Mouse (Mus musculus) midbrain, embryonic 14.5 days (tissue): Measurements from ENCODE around the gene Tsku. TPM values are rescaled to one million over a fixed set of nuclear protein-coding genes. Genes with fewer than 3 reads are reported as not detected.
A peak's percentile ranks its signal among the peaks of the same experiment; 100 is the strongest.

ENCODE experiments used
- ATAC-seq: fragments of 200-750 bp; cut with Nextera tagmentation; 2 replicates; pipeline ENCODE4 v1.8.0; 2017; ENCODE audit warnings: moderate number of reproducible peaks, moderate library complexity; ENCODE audit not compliant: low FRiP score, low TSS enrichment
- DNase-seq: peaks from one replicate; pipeline ENCODE4 v3.0.0-alpha.2; 2015
- H3K27ac ChIP-seq: fragments of 300-500 bp; sonication (generic); replicated peaks from 2 replicates; pipeline ENCODE4 v1.5.1; 2014; ENCODE audit warnings: mild to moderate bottlenecking, low read depth, low read length, moderate library complexity
- H3K27me3 ChIP-seq: fragments of 300-500 bp; sonication (generic); 2 replicates; pipeline ENCODE4 v1.6.1; 2014; ENCODE audit warnings: low read length, control low read depth, mixed read lengths; ENCODE audit not compliant: control insufficient read depth, insufficient read depth
- H3K36me3 ChIP-seq: fragments of 300-500 bp; sonication (generic); 2 replicates; pipeline ENCODE4 v1.6.1; 2014; ENCODE audit warnings: low read length, control low read depth; ENCODE audit not compliant: control insufficient read depth, insufficient read depth
- H3K4me1 ChIP-seq: fragments of 300-500 bp; sonication (generic); 2 replicates; pipeline ENCODE4 v1.6.1; 2014; ENCODE audit warnings: mild to moderate bottlenecking, antibody characterized with exemption, low read length, control low read depth; ENCODE audit not compliant: control insufficient read depth, insufficient read depth
- H3K4me2 ChIP-seq: fragments of 300-500 bp; sonication (generic); 2 replicates; pipeline ENCODE4 v1.6.1; 2014; ENCODE audit warnings: mild to moderate bottlenecking, low read length, moderate library complexity
- H3K4me3 ChIP-seq: fragments of 300-500 bp; sonication (generic); replicated peaks from 2 replicates; pipeline ENCODE4 v1.5.1; 2014; ENCODE audit warnings: low read depth, low read length
- H3K9ac ChIP-seq: fragments of 300-500 bp; sonication (generic); replicated peaks from 2 replicates; pipeline ENCODE4 v1.6.1; 2014; ENCODE audit warnings: mild to moderate bottlenecking, low read length, moderate library complexity
- H3K9me3 ChIP-seq: fragments of 300-500 bp; sonication (generic); 2 replicates; pipeline ENCODE4 v1.6.1; 2016; ENCODE audit warnings: low read length, control low read depth, mixed read lengths; ENCODE audit not compliant: control insufficient read depth
- WGBS: fragments of 180-500 bp; shearing (Covaris S2); extraction: QIAGEN DNeasy Blood & Tissue Kit; methylation state at CpG from one replicate; pipeline ENCODE4 v1.1.7; 2014; 5-methylcytosine and 5-hydroxymethylcytosine counted together
- polyA plus RNA-seq: library from polyadenylated mRNA; unstranded; fragments of >200 nt; fragmentation: Nextera tagmentation; extraction: Ambion mirVana; gene quantifications from 2 replicates; pipeline ENCODE4 v1.2.1, GENCODE M21; 2014

The Tsku gene
- polyA plus RNA-seq, 1 experiment from 2014 or later: 8.2 TPM

DNA sequence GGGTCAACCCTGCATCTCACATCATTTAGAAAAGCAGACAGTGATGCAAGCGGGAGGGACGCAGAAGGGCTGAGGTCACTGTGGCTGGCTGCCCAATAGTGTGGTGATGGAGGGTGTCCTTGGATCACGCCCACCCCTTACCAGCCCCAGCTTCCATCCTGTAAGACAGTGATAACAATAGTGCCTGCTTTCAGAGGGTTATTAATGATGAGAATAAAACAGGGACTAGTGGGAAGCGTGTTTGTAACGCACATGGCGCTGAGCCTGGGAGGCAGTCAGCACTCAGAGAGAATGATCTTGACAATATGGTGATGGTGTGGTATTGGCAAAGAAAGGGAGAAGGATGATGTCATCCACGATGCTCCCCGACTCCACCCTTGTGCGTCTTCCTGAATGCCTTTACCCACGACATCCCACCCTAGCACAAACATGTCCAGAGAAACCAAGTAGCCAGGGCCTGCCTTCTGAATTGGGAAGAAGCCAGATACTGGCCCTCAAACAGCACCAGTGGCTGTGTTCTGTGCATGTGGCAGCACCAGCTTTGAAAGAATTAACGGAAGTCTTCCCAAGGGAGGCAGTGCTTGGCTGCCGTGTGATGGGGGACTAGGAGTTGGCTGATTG lies 27.9 kb upstream of the Tsku start:
- 73% methylated on average over 12 of the region's 12 CpGs for WGBS
- H3K4me1 ChIP-seq: no peaks in the 10 kb centered on the region
- H3K9me3 ChIP-seq: no peaks in the 10 kb centered on the region
- no peak overlapping the region for H3K4me3 ChIP-seq
- H3K27ac ChIP-seq: no peak overlapping the region
- ATAC-seq (peak; percentile 31; the same call in 1 of the 2 replicates), DNase-seq (peak; percentile 48)
- no peaks in the 10 kb centered on the region for H3K36me3 ChIP-seq
- no peaks in the 10 kb centered on the region for H3K27me3 ChIP-seq
- H3K9ac ChIP-seq: no peak overlapping the region
- no peak overlapping the region for H3K4me2 ChIP-seq

DNA sequence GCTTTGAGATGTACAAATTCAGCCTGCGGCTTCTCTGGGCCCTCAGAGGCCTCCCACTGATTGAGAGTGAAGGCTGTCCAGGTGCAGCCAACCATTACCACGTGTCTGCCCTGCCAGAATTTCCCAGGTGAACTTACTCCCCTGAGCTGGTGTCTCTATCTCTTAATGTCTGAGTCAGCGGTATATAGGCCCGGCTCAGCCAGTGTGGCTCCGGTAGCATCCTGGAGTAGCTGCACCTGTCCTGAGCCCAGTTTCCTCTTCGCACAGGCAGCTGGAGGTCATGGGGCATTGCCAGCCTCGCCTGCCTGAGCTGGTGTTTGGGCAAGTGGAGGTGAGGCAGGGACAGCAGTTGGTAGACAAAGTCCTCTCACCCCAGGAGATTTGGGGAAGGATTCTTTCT lies 26.1 kb upstream of the Tsku start:
- no peak for DNase-seq
- no peaks in the 10 kb centered on the region for H3K36me3 ChIP-seq
- no peaks in the 10 kb centered on the region for H3K4me1 ChIP-seq
- ATAC-seq: no peak
- 74% methylated on average over 7 of the region's 7 CpGs for WGBS
- H3K27ac ChIP-seq: no peak overlapping the region
- H3K9ac ChIP-seq: no peak overlapping the region
- no peaks in the 10 kb centered on the region for H3K9me3 ChIP-seq
- H3K27me3 ChIP-seq: no peaks in the 10 kb centered on the region
- H3K4me3 ChIP-seq: no peak overlapping the region
- no peak overlapping the region for H3K4me2 ChIP-seq

DNA sequence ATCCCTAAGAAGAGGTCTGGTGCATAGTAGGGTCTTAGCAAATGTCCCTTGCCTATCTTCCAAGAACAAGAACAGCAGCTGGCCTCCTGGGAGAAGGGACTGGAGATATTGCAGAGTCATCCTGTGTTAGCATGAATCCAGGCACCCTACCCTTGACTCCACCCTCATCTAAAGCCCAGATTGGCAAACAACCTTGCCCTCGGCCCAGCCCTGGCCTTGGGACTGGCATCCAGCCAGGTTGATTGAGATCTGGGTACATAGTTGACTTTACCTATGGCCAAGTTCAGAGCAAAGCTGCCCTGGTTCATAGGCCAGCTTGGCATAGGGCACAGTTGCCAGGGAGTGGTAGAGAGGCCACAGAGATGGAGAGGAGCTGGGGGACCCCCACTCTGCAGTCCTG lies 24.0 kb upstream of the Tsku start:
- Histone ChIP-seq H3K27ac (no peak overlapping the region), H3K4me1 (0 out of 2 replicates have a peak, but pooled peaks cover under 1% of the 10 kb centered on the region), H3K4me3 (no peak overlapping the region), H3K27me3 (no peaks in the 10 kb centered on the region), H3K9ac (no peak overlapping the region), H3K36me3 (no peaks in the 10 kb centered on the region), H3K9me3 (no peaks in the 10 kb centered on the region), H3K4me2 (no peak overlapping the region)
- 77% methylated on average over 1 of the region's 1 CpGs for WGBS
- ATAC-seq: no peak
- no peak for DNase-seq

DNA sequence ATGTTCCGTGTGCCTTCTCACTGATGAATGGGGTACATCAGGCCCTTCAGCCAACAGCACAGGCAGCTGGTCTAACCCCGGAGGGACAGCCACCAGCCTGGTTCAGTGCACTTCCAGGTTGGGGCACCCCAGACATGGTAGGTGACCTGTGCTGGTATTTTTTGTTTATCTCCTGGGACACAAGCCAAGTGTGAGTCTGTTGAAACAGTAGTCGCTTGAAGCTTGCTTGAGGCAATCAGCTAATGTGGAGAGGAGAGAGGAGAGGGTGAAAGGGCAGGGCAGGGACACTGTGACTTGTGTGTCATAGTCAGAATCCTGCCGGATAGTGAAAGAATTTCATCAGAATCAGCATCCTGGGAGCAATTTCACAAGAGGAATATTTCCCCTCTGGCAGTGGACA lies 22.2 kb upstream of the Tsku start:
- H3K4me3 ChIP-seq: no peak overlapping the region
- H3K9ac ChIP-seq: no peak overlapping the region
- H3K9me3 ChIP-seq: no peaks in the 10 kb centered on the region
- DNase-seq (no peak), ATAC-seq (no peak)
- no peaks in the 10 kb centered on the region for H3K27me3 ChIP-seq
- H3K4me1 ChIP-seq: 0 out of 2 replicates have a peak, but pooled peaks cover 4% of the 10 kb centered on the region
- 71% methylated on average over 4 of the region's 4 CpGs for WGBS
- no peak overlapping the region for H3K4me2 ChIP-seq
- no peaks in the 10 kb centered on the region for H3K36me3 ChIP-seq
- no peak overlapping the region for H3K27ac ChIP-seq

DNA sequence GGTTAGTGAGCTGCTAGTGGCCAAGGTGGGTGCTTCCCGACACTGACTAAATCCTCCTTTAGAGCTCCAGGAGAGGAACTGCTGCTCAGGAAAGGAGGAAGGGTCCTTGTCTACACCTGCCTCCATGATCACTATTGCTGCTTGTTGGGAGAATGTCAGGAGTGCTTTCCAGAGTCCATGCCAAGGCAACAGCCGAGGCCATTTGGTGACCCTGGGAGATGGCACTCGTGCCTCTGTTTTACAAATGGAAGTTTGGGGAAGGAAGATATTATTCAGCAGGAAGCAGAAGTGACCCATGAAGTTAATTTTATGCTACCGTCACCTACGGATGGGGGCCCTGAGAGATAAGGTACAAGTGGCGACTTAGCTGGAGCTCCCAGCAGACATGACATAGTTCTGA lies 21.7 kb upstream of the Tsku start:
- Histone ChIP-seq H3K9ac (no peak overlapping the region), H3K9me3 (no peaks in the 10 kb centered on the region), H3K4me3 (no peak overlapping the region), H3K27me3 (no peaks in the 10 kb centered on the region), H3K36me3 (no peaks in the 10 kb centered on the region), H3K4me1 (0 out of 2 replicates have a peak, but pooled peaks cover 4% of the 10 kb centered on the region), H3K4me2 (no peak overlapping the region), H3K27ac (no peak overlapping the region)
- no peak for ATAC-seq
- WGBS: 87% methylated on average over 6 of the region's 6 CpGs
- no peak for DNase-seq

DNA sequence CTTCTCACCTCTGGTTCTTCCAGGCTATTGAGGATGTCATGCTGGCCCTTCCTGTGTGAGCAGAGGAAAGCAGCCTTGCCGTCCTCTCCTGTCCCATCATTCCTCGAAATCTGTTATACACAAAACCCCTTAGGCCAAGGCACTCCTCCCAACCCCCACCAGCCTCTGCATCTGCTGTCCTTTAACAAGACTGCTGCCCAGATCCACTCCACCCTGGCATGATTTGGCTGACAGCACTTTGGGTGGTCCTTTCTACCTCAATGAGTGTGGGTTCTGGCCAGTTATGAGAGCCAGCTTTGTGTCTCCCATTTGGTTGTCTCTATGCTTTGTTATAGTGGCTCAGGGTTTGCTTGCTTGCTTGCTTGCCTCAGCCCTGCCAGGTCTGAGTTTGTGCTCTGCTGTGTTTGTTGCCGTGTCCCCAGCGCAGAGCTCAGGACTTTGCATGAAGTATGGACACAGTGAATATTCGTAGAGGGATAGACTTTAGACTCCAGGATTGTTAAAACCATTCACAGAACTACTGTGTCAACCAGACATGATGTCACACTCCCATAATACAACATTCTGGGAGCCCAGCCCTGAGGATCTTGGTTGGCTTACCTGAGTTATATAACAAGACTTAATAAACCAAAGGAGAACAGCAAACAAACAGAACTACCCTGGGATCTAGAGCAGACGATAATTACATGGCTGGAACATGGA lies 19.2 kb upstream of the Tsku start:
- DNase-seq (no peak), ATAC-seq (no peak)
- no peaks in the 10 kb centered on the region for H3K27me3 ChIP-seq

DNA sequence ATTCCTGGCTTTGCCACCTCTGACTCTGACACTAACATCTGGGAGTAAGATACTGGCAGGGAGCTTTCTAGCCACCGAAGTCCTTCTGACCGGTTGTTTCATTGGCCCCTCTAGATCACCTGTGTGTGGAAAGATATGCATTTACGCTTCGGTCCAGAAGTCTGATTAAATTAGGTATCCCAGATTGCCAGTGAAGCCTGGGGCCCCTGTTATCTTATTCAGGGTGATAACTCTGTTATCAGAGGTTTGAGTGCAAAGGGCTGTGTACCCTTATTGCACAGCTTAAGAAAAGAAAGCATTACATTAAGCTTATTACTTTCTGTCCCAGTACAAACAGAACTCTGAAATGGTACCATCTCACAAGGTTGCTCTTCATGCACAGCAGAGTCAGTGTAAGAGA lies 18.1 kb upstream of the Tsku start:
- DNase-seq (no peak), ATAC-seq (no peak)
- Histone ChIP-seq H3K4me1 (0 out of 2 replicates have a peak, but pooled peaks cover 4% of the 10 kb centered on the region), H3K36me3 (no peaks in the 10 kb centered on the region), H3K4me2 (no peak overlapping the region), H3K9me3 (no peaks in the 10 kb centered on the region), H3K9ac (no peak overlapping the region), H3K27me3 (no peaks in the 10 kb centered on the region), H3K4me3 (no peak overlapping the region), H3K27ac (no peak overlapping the region)
- 91% methylated on average over 4 of the region's 4 CpGs for WGBS

More for the DNA sequence above, 19.2 kb upstream of the Tsku start:
- Histone ChIP-seq H3K4me3 (no peak overlapping the region), H3K4me1 (0 out of 2 replicates have a peak, but pooled peaks cover 4% of the 10 kb centered on the region), H3K9me3 (no peaks in the 10 kb centered on the region), H3K27ac (no peak overlapping the region), H3K4me2 (no peak overlapping the region), H3K9ac (no peak overlapping the region), H3K36me3 (no peaks in the 10 kb centered on the region)
- 68% methylated on average over 6 of the region's 6 CpGs for WGBS

DNA sequence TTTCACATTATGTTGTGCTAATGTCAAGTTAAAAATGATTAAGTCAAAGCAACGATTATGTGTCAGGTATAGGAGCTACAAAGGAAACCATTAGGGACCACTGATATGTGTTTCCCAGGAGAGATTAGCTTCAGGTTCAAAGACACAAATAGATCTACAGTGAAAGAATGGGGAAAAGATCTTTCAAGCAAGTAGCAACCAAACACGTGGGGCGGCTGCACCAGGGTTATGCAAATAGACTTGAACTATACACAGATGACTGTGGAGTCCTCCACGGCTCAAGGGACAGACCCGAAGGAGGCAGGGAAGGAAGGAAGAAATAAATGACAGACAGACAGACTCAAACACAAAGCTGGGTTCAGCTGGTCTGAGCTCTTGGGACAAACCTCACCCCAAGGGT lies 16.1 kb upstream of the Tsku start:
- Histone ChIP-seq H3K36me3 (no peaks in the 10 kb centered on the region), H3K4me3 (no peak overlapping the region), H3K27me3 (no peaks in the 10 kb centered on the region), H3K9me3 (no peaks in the 10 kb centered on the region), H3K4me2 (no peak overlapping the region), H3K4me1 (0 out of 2 replicates have a peak, but pooled peaks cover 4% of the 10 kb centered on the region), H3K27ac (no peak overlapping the region), H3K9ac (no peak overlapping the region)
- ATAC-seq: no peak
- no peak for DNase-seq
- WGBS: 58% methylated on average over 5 of the region's 5 CpGs

DNA sequence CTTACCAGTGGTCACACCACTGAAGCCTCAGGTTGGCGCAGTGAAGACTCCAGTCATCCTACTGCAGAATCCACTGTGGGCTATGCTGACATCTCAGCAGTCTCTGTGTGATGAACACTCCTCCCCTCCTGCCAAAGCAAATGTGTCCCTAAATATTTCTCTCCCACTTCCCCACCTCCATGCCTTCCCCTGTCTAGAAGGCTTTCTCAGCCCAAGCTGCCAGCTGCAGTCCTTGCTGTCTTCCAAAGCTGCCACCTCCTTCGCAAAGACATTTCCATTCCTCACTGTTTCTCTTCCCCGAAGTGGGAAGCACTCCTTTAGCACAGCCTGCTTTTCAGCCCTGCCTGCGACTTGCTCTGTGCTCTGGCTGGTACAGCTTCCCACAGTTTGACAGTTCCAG lies 10.0 kb upstream of the Tsku start:
- ATAC-seq (no peak), DNase-seq (no peak)
- H3K27me3 ChIP-seq: no peaks in the 10 kb centered on the region
- no peak overlapping the region for H3K4me2 ChIP-seq
- H3K36me3 ChIP-seq: no peaks in the 10 kb centered on the region
- H3K9me3 ChIP-seq: no peaks in the 10 kb centered on the region
- H3K4me1 ChIP-seq: 0 out of 2 replicates have a peak, but pooled peaks cover 3% of the 10 kb centered on the region
- no peak overlapping the region for H3K27ac ChIP-seq
- no peak overlapping the region for H3K9ac ChIP-seq
- 48% methylated on average over 4 of the region's 4 CpGs for WGBS
- H3K4me3 ChIP-seq: no peak overlapping the region
